Mouse (Mus musculus): ENCODE measurements at regions not wholly inside any gene's neighbourhood (a gene's known extent, or its start where the extent isn't known, plus 50 kb on each side); places are given as distances from the start of the nearest gene placed in this dataset.

- Histone ChIP-seq H3K4me3 (ENCODE audit: low read depth, low read length) (no peak overlapping the region), H3K9me3 (replicated peaks) (peaks cover 62% of the 10 kb centered on the region), H3K27me3 (ENCODE audit: insufficient read depth, low read length) (no peaks in the 10 kb centered on the region), H3K36me3 (replicated peaks) (no peaks in the 10 kb centered on the region), H3K4me1 (ENCODE audit: insufficient read depth, low read depth, low read length) (no peaks in the 10 kb centered on the region)
- ATAC-seq (ENCODE audit: extremely low read depth, insufficient number of reproducible peaks, low FRiP score, poor library complexity, severe bottlenecking) (no peak), DNase-seq (ENCODE audit: low spot score) (no peak)
- TF ChIP-seq POLR2AphosphoS5 (IDR thresholded peaks at IDR 0.05; ENCODE audit: insufficient replicate concordance, low read depth, low read length) (no peak), CTCF (IDR thresholded peaks at IDR 0.05; ENCODE audit: low read depth, low read length) (no peak), GATA2 (IDR thresholded peaks at IDR 0.05; ENCODE audit: borderline replicate concordance, low read depth, low read length) (no peak)
Measured at GRCm38 (mm10) chr9:43674321-43674720, 69.5 kb upstream of the Nectin1 start.

GRCm38 (mm10) chr9:43676011-43676410 is 67.8 kb upstream of the Nectin1 start:
- ATAC-seq (ENCODE audit: extremely low read depth, insufficient number of reproducible peaks, low FRiP score, poor library complexity, severe bottlenecking) (no peak), DNase-seq (ENCODE audit: low spot score) (no peak)
- no peak overlapping the region for H3K4me3 ChIP-seq (ENCODE audit: low read depth, low read length)
- no peaks in the 10 kb centered on the region for H3K36me3 ChIP-seq (replicated peaks)
- peaks cover 58% of the 10 kb centered on the region for H3K9me3 ChIP-seq (replicated peaks)
- H3K27me3 ChIP-seq (ENCODE audit: insufficient read depth, low read length): no peaks in the 10 kb centered on the region
- no peaks in the 10 kb centered on the region for H3K4me1 ChIP-seq (ENCODE audit: insufficient read depth, low read depth, low read length)
- TF ChIP-seq GATA1 (IDR thresholded peaks at IDR 0.05; ENCODE audit: borderline replicate concordance, low read length): no peak
- no peak for TF ChIP-seq TAL1 (conservative IDR thresholded peaks at IDR 0.05; ENCODE audit: low read depth, low read length)
- no peak for TF ChIP-seq POLR2AphosphoS5 (IDR thresholded peaks at IDR 0.05; ENCODE audit: insufficient replicate concordance, low read depth, low read length)
- TF ChIP-seq CTCF (IDR thresholded peaks at IDR 0.05; ENCODE audit: low read depth, low read length): no peak
- TF ChIP-seq GATA2 (IDR thresholded peaks at IDR 0.05; ENCODE audit: borderline replicate concordance, low read depth, low read length): no peak

GRCm38 (mm10) chr9:43679331-43679730 is 64.5 kb upstream of the Nectin1 start:
- no peaks in the 10 kb centered on the region for H3K27me3 ChIP-seq (ENCODE audit: insufficient read depth, low read length)
- no peak overlapping the region for H3K4me3 ChIP-seq (ENCODE audit: low read depth, low read length)
- no peaks in the 10 kb centered on the region for H3K4me1 ChIP-seq (ENCODE audit: insufficient read depth, low read depth, low read length)
- no peaks in the 10 kb centered on the region for H3K36me3 ChIP-seq (replicated peaks)
- H3K9me3 ChIP-seq (replicated peaks): peaks cover 51% of the 10 kb centered on the region
- DNase-seq (ENCODE audit: low spot score) (no peak), ATAC-seq (ENCODE audit: extremely low read depth, insufficient number of reproducible peaks, low FRiP score, poor library complexity, severe bottlenecking) (no peak)
- TF ChIP-seq POLR2AphosphoS5 (IDR thresholded peaks at IDR 0.05; ENCODE audit: insufficient replicate concordance, low read depth, low read length) (no peak), GATA2 (IDR thresholded peaks at IDR 0.05; ENCODE audit: borderline replicate concordance, low read depth, low read length) (no peak), CTCF (IDR thresholded peaks at IDR 0.05; ENCODE audit: low read depth, low read length) (no peak), TAL1 (conservative IDR thresholded peaks at IDR 0.05; ENCODE audit: low read depth, low read length) (no peak)

GRCm38 (mm10) chr9:43681317-43681716 is 62.5 kb upstream of the Nectin1 start:
- H3K9me3 ChIP-seq (replicated peaks): peaks cover 44% of the 10 kb centered on the region
- no peak for DNase-seq (ENCODE audit: low spot score)

GRCm38 (mm10) chr9:43682102-43682501 is 61.7 kb upstream of the Nectin1 start:
- ATAC-seq (ENCODE audit: extremely low read depth, insufficient number of reproducible peaks, low FRiP score, poor library complexity, severe bottlenecking): no peak
- no peak for DNase-seq (ENCODE audit: low spot score)
- H3K4me1 ChIP-seq (ENCODE audit: insufficient read depth, low read depth, low read length): no peaks in the 10 kb centered on the region
- no peaks in the 10 kb centered on the region for H3K36me3 ChIP-seq (replicated peaks)
- no peaks in the 10 kb centered on the region for H3K27me3 ChIP-seq (ENCODE audit: insufficient read depth, low read length)
- TF ChIP-seq TAL1 (conservative IDR thresholded peaks at IDR 0.05; ENCODE audit: low read depth, low read length): no peak
- no peak for TF ChIP-seq POLR2AphosphoS5 (IDR thresholded peaks at IDR 0.05; ENCODE audit: insufficient replicate concordance, low read depth, low read length)
- no peak for TF ChIP-seq GATA2 (IDR thresholded peaks at IDR 0.05; ENCODE audit: borderline replicate concordance, low read depth, low read length)
- no peak for TF ChIP-seq GATA1 (IDR thresholded peaks at IDR 0.05; ENCODE audit: borderline replicate concordance, low read length)
- TF ChIP-seq CTCF (IDR thresholded peaks at IDR 0.05; ENCODE audit: low read depth, low read length): no peak
- no peak overlapping the region for H3K4me3 ChIP-seq (ENCODE audit: low read depth, low read length)
- H3K9me3 ChIP-seq (replicated peaks): peaks cover 44% of the 10 kb centered on the region

More at GRCm38 (mm10) chr9:43681317-43681716, 62.5 kb upstream of the Nectin1 start:
- no peak for TF ChIP-seq TAL1 (conservative IDR thresholded peaks at IDR 0.05; ENCODE audit: low read depth, low read length)
- no peak for TF ChIP-seq GATA1 (IDR thresholded peaks at IDR 0.05; ENCODE audit: borderline replicate concordance, low read length)
- no peak for TF ChIP-seq GATA2 (IDR thresholded peaks at IDR 0.05; ENCODE audit: borderline replicate concordance, low read depth, low read length)
- no peak for TF ChIP-seq CTCF (IDR thresholded peaks at IDR 0.05; ENCODE audit: low read depth, low read length)
- no peak for TF ChIP-seq POLR2AphosphoS5 (IDR thresholded peaks at IDR 0.05; ENCODE audit: insufficient replicate concordance, low read depth, low read length)
- H3K4me3 ChIP-seq (ENCODE audit: low read depth, low read length): no peak overlapping the region
- no peaks in the 10 kb centered on the region for H3K4me1 ChIP-seq (ENCODE audit: insufficient read depth, low read depth, low read length)
- no peaks in the 10 kb centered on the region for H3K27me3 ChIP-seq (ENCODE audit: insufficient read depth, low read length)
- no peaks in the 10 kb centered on the region for H3K36me3 ChIP-seq (replicated peaks)
- ATAC-seq (ENCODE audit: extremely low read depth, insufficient number of reproducible peaks, low FRiP score, poor library complexity, severe bottlenecking): no peak

GRCm38 (mm10) chr9:43684596-43684995 is 59.2 kb upstream of the Nectin1 start:
- no peak for TF ChIP-seq POLR2AphosphoS5 (IDR thresholded peaks at IDR 0.05; ENCODE audit: insufficient replicate concordance, low read depth, low read length)
- TF ChIP-seq GATA1 (IDR thresholded peaks at IDR 0.05; ENCODE audit: borderline replicate concordance, low read length): no peak
- no peak for TF ChIP-seq GATA2 (IDR thresholded peaks at IDR 0.05; ENCODE audit: borderline replicate concordance, low read depth, low read length)
- TF ChIP-seq TAL1 (conservative IDR thresholded peaks at IDR 0.05; ENCODE audit: low read depth, low read length): no peak
- TF ChIP-seq CTCF (IDR thresholded peaks at IDR 0.05; ENCODE audit: low read depth, low read length): no peak
- ATAC-seq (ENCODE audit: extremely low read depth, insufficient number of reproducible peaks, low FRiP score, poor library complexity, severe bottlenecking) (no peak), DNase-seq (ENCODE audit: low spot score) (no peak)
- Histone ChIP-seq H3K36me3 (replicated peaks) (no peaks in the 10 kb centered on the region), H3K4me1 (ENCODE audit: insufficient read depth, low read depth, low read length) (no peaks in the 10 kb centered on the region), H3K9me3 (replicated peaks) (peaks cover 35% of the 10 kb centered on the region), H3K4me3 (ENCODE audit: low read depth, low read length) (no peak overlapping the region), H3K27me3 (ENCODE audit: insufficient read depth, low read length) (no peaks in the 10 kb centered on the region)
